Mouse (Mus musculus) erythroblast, embryonic 14.5 days (primary cell): ENCODE data around the gene Bud23.

Experiments used
- GATA1 ChIP-seq: IDR thresholded peaks from 2 replicates; pipeline ENCODE4 v1.6.1; 2012; ENCODE audit warnings: low read length, inconsistent platforms, mixed read lengths
- TAL1 ChIP-seq: IDR thresholded peaks from 3 replicates; pipeline ENCODE4 v1.6.1; 2012; ENCODE audit warnings: low read length, inconsistent platforms, mixed read lengths

GRCm38 (mm10) chr5:135103999-135104660 is 39.4 kb upstream of the Bud23 start:
- TF ChIP-seq TAL1 = no peak
- no peak for TF ChIP-seq GATA1
